Mouse (Mus musculus) T-helper 17 cell (primary cell): Measurements from ENCODE around the gene Negr1.

Source experiments
- in situ Hi-C, 2 experiments: fragments of 300-600 bp; cut with MboI, MseI; formaldehyde crosslinking; loops; 1 replicate in 1 of 2; 2 replicates in 1 of 2; pipeline ENCODE4 v1.15.1; 2025; ENCODE audit warnings: high pct_unique_total_duplicates in 2 of 2

Negr1 gene

DNA sequence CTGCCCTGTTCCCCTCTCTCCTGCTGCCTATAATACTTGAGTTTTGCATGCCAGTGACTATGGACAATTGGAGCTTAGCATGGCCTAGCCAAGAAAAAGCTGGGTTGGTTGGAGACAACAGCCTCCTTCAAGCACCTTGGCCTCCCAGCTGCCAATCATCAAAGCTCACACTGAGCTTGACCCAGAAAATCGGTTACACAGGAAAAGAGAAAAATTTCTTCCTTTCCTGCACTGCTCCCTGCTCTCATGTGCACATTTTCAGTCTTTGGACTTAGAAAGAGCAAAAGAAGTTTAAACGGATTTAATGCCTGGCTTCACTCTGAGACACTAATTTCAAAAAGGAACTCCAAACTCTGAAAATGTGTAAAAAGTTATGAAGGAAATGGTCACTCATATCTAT, 233.0 kb downstream of the Negr1 start:
- in situ Hi-C loops, result no loop called here

DNA sequence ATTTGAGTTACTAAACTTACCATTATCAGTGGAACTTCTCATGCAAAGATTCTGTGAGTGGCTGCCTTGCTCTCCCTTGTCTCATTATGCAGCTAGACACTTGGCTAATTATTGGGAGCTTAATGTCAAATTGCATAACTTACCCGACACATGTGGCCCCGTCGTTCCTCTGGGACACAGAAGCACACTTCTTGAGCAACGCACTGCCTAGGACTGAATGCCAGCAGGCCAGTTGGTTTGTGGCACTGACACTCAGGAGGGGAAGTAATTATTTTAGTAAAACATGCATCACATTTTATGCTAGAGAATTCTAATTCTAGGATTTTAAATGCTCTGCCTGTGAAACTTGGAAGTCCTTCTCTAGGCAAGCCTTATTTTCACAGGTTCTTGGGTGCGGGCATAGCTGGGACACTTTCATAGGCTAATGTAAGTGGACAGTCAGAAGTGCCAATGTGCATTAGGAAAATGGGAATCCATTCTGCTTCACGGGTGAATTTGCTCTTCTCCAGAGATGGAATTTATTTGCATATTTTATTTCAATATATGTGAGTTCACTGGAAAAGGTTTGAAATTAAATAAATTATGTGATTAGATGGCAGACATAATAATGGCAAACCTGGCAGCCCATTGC, 234.6 kb downstream of the Negr1 start:
- in situ Hi-C loops, result no loop called here

DNA sequence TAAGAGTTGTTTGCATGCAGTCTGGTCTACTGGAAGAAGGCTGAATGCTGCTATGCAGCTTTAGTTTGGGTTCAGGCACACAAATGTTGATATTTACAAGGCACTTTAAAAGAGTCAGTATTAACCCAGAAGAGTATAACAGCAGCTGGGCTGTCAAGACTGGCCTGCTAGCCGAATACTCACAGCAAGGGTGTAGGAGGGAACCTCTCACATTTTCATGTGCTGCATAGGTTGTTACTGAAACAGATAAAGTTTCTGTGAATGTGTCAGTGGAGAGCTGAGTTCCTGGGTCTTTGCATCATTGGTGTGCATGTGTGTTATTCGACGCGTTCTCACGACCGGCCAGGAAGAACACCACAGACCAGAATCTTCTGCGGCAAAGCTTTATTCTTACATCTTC, 237.6 kb downstream of the Negr1 start:
- in situ Hi-C loops, result no loop called here

DNA sequence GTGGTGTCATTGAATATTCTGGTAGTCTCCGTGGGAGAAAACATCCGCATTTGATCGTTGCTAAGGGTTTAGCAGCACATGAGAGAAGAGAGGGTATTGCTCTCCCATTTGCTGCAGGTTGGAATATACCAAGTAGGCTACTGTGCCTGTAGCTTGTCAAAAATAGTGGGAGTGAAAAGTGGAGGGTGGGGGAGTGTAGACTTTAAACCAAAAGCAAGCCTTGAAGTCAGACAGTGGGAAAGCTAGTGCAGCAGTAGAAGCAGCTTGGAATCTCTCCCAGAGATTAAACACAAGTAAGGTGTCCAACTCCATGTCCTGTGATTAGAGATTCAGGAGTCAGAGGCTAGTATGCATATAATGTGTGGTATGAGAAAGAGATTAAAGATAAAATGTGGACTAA, 248.2 kb downstream of the Negr1 start:
- in situ Hi-C loops, result no loop called here

DNA sequence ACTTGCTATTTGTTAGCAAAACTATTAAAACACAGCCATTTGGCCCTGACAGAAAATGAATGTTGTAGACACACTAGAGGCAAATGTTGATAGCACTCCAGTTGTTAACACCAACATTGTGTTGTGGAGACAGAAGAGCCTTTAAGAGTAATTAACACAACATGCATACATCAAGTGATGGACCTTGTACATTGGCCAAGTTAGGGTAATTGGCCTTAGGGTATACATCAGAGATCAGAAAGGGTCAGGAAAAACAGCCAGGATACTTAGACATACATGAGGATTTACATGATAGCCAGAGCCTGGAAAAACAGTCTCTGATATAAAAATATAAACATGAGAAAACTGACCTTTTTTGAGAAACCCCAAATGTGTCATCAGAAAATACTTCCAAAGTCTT, 255.3 kb downstream of the Negr1 start:
- in situ Hi-C loops, result no loop called here

DNA sequence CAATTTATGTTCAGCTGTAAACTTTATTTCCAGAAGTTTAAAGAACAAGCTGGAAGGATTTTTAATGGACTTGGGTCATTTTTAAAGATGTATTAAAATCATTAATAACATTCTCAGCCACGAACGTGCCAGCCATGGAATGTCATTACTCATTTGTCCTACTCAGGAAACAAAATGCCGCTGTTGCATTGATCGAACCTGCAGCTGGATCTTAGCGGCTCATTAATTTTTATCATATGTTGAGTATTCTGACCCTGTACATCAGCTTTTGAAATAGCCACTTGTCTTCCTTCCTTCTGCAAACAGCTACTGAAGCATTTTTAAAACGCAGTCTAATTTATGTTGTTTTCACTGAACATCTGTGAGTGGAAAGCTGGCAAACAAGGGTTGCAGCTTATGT, 255.9 kb downstream of the Negr1 start:
- in situ Hi-C loops, result no loop called here

DNA sequence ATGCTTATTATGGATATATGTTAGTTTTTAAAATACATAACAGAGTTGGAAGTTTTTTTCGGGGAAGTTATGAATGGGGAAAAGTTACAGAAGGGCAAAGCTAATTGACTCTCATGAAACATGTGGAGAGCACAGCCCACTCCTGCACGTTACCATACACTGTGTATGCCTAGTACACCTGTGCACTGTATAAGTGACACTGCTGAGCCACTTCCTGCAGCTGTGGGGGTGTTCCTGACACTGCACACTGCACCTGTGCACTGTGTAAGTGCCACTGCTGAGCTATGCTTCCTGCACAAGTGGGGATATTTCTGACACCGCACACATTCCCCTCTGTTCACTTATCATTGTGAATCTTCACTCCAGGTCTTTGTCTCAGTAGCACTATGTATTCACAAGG, 261.4 kb downstream of the Negr1 start:
- in situ Hi-C loops, result no loop called here

DNA sequence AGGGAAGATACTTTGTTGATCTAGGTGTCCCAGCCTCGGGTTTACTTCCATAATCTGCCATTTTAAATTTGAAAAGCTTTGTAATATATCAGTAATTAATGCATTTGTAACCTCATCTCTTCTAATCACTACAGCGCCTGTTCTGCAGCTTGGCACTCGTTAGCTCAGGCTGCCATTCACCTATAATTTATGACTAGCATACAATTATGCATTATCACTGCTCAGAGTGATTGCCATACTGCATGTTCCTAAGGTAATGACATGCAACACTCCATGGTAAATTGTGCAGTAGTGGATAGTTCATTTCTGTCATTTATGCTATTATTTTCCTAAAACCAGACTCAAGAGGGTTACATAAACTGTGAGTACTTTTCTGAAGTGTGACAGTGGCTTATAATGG, 272.3 kb downstream of the Negr1 start:
- in situ Hi-C loops, result loop anchor here in 1 of 2 experiments (10.0 kb wide), 1 partner anchor 1799 kb away; no protein-coding TSS in a partner anchor

DNA sequence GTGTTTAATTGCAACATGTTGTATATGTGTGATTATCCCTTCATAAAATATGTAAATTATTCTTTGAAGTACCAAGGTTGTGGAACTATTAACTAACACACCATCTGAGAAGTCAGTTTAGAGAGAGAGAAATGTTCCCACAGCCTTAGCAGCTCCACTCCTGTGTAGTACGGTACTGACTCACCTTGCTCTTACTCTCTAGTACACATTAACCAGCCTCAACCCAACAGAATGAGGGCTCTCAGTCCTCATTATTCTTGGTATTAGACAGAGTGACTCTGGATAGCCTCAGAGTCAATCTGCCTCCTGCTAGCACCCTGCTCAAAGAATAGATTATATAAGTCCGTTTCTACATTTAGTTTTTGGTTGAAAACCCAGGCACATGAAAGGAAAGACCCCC, 277.0 kb downstream of the Negr1 start:
- in situ Hi-C loops, result loop anchor here in 1 of 2 experiments (10.0 kb wide), 1 partner anchor 1804 kb away; no protein-coding TSS in a partner anchor

DNA sequence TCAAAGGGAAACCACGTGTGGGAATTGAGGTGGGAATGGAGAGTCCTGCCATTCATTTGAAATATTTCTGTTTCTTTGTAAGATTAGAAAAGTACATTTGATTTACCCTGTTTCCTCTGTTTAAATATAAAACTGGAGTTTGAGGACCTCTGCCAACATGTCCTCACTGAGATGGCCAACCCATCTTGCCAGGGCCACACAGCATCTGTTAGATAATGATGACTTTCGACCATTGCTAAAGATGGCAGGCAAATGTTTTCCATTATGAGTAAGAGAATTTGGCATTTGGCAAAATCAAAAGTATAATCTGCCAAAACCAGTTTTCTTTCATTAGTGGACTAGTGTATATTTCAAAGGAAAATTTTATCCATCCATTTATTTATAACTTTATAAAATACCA, 286.8 kb downstream of the Negr1 start:
- in situ Hi-C loops, result no loop called here

DNA sequence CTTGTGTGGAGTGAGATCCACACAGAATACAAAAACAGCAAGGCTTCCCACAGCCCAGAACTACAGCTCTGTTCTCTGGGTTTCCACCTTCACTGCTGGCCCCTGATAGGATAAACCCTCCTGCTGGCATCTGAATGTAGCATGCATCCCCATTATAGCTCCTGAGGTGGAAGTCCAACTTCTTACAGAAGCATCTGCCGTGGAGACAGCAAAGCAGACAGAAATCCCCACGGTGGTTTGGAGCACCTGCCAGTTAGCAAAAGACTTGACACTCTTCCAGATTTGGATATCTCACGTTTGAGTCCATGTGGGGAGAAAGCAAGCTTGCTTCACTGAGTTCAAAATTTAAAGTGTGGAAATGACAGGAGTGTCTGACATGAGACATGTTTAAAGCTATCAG, 290.3 kb downstream of the Negr1 start:
- in situ Hi-C loops, result no loop called here

DNA sequence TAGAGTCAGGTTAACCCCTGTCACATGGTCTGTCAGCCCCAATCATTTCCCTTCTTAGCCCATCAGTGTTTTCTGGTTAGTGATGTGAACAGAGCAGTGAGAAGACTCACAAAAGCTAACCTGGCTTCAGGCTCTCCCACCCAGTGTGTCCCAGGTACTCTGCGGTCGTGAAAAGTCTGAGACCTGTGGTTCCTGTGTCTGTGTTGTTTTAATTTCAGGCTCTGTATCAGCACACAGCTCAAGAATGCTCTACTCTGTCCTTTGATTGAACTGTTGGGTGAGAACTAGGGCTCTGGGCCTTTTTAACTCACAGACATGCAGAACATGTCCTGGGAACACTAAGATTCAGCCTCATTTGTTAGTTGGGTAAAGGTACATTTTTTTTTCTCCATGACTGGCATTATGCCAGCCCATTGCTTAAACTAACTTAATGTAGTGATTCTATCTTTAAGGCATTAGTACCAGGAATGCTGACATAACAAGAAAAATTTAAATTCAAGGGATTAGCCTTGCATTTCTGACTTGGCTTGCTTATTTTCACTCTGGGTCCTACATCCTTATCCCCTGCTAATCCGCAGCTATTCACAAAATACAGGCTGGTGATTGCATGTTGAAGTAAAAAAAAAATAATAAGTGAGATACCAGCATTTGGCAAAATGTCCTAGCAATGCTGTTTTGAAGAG, 308.8 kb downstream of the Negr1 start:
- in situ Hi-C loops, result no loop called here

DNA sequence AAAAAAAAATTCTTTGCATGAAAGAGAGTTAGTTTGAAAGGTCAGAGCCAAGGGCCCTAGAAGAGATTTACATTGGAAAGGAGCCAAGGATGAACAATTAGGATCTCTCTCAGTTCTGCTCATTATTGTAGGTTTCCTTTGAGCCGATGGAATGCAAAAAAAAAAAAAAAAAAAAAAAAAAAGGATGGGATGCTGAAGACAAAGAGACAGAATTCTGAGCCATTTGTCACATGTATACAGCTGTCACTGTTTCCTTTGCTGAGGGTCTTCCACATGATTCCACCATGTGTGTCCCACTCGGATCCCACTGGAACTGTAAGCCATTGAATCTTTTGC, 309.3 kb downstream of the Negr1 start:
- in situ Hi-C loops, result no loop called here

DNA sequence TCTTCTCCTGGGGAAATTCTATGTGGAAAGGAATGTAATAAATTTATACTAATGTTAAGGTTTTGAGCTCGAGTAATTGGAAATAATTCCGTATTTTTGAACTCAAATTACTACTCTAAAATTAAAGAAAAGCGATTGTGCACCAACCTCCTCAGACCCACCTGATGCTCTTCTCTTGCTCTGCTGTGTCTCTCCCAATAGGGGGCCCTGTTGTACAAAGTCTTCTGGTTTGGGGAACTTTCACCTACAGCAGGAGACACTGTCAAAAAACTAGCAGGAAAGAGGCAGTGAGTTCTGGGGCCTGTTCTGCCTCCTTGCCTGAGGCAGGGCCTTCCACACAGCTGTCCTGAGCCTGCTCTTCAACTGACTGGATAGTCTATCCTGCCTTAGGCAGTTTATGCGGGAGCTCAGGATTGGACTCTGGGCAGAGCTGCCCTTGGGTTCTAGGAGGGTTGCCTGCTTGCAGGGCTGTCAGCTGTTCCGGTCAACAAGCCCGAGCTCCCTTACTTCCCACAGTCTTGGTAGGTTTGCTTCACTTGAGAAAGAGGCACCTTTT, 310.1 kb downstream of the Negr1 start:
- in situ Hi-C loops, result no loop called here

DNA sequence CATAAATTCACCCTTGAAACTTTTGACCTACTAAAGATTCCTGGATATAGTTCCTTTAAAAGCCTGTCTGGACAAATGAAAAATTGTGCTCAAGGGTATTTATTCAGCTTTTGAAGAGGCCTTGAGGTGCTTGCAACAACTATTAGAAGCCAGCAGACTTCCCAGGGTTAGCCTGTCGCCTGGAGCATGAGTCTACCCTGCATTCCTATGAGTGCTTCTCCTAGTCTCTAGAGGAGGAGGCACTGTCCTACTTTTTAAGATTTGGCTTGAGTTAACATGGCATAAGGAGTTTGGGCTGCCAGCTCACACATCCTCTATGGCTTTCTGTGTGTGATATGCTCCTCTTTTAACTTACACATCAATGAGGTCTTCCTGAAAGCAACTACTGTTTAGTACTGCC, 315.0 kb downstream of the Negr1 start:
- in situ Hi-C loops, result no loop called here

DNA sequence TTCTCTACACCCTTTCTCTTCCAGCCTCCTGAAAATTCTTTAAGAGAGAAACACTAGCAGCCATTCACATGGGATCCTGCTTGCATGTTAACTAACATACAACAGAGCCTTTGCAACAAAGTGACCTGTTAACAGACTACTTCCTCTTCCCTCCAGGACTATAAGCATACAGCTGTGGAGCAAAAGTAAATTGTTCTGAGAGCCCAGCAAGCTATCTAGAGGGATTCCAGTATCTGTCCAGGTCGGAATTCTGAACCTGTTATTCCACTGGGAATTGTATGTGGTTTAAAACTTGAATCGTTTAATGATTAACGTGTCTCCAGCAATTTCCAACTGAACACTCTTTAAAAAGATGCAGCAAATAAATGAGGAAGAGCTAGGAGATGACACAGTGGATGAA, 320.5 kb downstream of the Negr1 start:
- in situ Hi-C loops, result no loop called here

DNA sequence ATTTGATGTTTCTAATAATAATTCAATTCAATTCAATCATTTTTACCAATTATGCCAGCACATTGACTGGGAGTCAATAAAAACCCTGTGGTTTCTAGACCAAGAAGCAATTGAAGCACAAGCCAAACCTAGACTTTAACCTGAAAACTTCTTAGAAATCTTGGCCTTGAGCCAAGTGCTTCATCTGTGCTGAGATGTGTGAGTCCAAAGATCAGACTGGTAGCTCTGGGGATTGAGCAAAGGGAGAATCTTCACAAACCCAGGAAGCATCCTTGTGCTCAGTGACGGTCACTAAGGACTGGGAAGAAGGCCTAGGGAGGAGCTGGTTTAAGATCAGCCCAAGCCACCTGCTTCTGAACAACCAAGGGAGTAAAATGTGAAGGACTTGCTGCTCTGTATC, 322.3 kb downstream of the Negr1 start:
- in situ Hi-C loops, result no loop called here

DNA sequence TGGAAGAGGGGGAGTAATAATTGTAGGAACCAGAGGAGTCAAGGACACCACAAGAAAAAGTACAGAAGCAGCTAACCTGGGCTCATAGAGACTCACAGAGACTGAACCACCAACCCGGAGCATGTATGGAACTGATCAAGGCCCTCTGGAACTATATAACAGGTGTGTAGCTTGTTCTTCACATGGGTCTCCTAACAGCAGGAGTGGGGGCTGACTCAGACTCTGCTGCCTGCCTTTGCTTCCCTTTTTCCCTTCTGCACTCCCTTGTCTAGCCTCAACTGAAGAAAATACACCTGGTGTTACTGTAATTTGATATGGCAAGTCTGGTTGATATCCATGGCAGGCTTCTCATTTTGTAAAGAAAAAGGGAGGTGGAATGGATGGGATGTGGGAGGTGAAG, 324.1 kb downstream of the Negr1 start:
- in situ Hi-C loops, result no loop called here

DNA sequence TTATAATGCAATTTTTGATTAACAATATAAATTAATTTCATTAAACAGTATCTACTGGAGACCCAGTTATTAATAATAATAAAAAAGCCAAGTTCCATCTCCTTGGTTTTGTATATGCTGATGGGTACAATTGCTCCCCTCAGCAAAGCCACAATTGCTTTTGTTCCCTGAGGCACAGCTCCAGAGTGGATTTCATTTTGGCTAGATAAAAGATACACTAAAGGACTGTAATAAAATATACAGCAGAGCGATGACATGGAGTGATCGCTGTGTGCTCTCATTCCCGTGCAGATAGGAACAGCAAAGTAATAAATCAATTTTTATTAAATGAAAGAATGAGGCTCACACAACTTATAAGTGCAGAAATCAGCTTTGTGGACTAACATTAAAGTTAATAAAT, 325.3 kb downstream of the Negr1 start:
- in situ Hi-C loops, result no loop called here

DNA sequence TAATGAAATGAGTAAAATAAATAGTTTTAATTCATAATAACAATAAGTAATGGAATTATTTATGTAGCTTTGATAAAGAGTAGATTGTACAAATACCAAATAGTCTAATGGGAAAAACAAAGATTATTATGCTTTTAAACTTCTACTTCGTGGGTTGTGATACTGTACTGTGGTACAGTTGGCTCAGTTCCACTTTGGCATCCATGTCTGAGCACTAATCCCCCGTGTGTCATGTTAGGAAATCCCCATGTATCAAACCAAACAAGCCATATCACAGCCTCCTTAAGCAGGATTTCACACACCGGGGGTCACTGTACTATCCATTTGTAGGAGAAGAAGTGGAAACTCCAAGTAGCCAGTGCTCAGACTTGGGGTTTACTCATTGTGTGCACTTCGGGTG, 329.4 kb downstream of the Negr1 start:
- in situ Hi-C loops, result no loop called here

DNA sequence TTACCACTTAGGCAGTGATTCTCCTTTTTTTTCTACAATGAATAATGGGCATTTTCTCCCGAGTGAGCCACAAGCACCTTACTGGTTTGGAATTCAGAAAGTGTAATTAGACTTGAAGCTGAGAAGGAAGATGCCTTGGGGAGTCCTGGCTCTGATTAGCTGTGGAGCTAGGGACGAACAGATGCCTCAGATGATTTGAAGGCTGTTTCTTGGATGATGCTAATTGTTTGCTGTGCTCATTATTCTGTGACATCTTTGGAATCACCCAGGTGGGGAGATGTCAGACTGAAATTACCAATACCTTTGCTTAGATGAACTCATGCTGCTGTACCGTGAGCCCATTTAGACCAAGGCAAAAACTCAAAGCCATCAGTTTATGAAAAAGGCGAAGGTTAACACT, 333.7 kb downstream of the Negr1 start:
- in situ Hi-C loops, result no loop called here

DNA sequence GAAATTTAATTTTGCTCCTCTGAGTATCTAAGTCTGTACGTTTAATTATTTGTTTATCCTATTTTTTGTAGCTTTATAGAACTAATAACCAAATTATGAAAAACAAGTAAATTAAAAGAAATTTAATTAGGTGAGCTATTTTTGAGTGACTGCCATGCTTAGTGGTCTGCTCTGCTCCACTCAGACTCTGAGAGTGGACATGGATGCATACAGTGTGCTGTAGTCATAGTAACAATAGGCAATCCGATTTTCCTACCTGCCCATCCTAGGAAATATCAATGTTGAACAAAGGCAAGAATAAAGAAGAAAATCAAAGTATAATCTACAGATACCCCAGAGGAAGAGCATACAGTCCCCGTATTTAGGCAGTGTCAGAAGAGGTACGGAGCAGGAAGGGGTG, 334.5 kb downstream of the Negr1 start:
- in situ Hi-C loops, result no loop called here

DNA sequence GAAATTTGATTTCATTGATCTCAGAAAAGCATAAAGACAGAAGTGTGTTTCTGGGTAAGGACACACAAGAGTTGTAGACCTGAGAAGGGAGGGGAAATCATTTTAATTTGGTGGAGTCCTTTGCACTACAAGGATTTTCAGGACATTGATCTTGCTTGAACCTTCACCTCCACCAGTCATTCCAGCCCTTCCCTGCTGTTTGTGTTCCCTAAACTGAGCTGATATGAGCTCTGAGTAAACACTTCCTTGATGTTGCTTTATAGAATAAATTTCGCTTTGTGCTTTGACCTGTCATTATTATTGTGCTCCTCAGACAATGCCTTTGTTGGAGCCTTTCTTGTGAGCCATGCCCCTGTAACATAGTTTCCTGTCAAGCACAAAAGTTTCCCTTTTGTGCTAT, 335.0 kb downstream of the Negr1 start:
- in situ Hi-C loops, result no loop called here

DNA sequence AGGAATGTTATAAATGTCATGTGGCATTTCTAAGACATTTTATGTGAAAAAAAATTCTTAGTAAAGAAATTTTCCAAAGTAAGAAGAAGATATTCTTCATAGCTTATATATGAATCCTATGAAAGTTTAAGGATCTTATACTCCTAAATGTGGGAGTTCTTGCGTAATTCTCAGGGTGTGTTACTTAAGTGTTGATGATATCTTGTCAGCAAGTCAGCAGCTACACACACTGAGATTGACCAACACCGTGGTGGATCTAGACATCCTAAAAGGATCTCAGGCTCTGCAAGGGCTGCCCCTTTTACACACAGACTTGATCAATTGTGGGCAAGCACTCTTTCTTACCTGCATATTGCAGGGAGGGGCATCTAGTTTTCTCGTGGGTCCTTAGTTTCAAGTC, 339.5 kb downstream of the Negr1 start:
- in situ Hi-C loops, result no loop called here
